Mouse (Mus musculus) hindbrain, embryonic 16.5 days (tissue): ENCODE data around the gene Cd247. TPM values are rescaled to one million over a fixed set of nuclear protein-coding genes. Genes with fewer than 3 reads are reported as not detected.

Experiments
- ATAC-seq: fragments of 200-750 bp; cut with Nextera tagmentation; 2 replicates; pipeline ENCODE4 v1.8.0; 2017; ENCODE audit warnings: moderate TSS enrichment, moderate library complexity
- H3K27ac ChIP-seq: fragments of 300-500 bp; sonication (generic); 2 replicates; pipeline ENCODE4 v1.5.1; 2014; ENCODE audit warnings: low read depth, mild to moderate bottlenecking, control low read depth, low read length, moderate library complexity
- H3K27me3 ChIP-seq: fragments of 300-500 bp; sonication (generic); replicated peaks from 2 replicates; pipeline ENCODE4 v1.6.1; 2014; ENCODE audit warnings: low read length; ENCODE audit not compliant: control insufficient read depth, insufficient read depth
- H3K36me3 ChIP-seq: fragments of 300-500 bp; sonication (generic); 2 replicates; pipeline ENCODE4 v1.6.1; 2014; ENCODE audit warnings: mild to moderate bottlenecking, low read length, moderate library complexity, mixed read lengths; ENCODE audit not compliant: control insufficient read depth, insufficient read depth
- H3K4me1 ChIP-seq: fragments of 300-500 bp; sonication (generic); 2 replicates; pipeline ENCODE4 v1.6.1; 2014; ENCODE audit warnings: low read depth, low read length; ENCODE audit not compliant: control insufficient read depth, insufficient read depth
- H3K4me2 ChIP-seq: fragments of 300-500 bp; sonication (generic); 2 replicates; pipeline ENCODE4 v1.6.1; 2014; ENCODE audit warnings: mild to moderate bottlenecking, low read length, control low read depth, moderate library complexity
- H3K4me3 ChIP-seq: fragments of 300-500 bp; sonication (generic); 2 replicates; pipeline ENCODE4 v1.5.1; 2014; ENCODE audit warnings: mild to moderate bottlenecking, low read length, control low read depth, moderate library complexity
- H3K9ac ChIP-seq: fragments of 300-500 bp; sonication (generic); 2 replicates; pipeline ENCODE4 v1.6.1; 2014; ENCODE audit warnings: low read depth, mild to moderate bottlenecking, control low read depth, low read length, moderate library complexity
- H3K9me3 ChIP-seq: fragments of 300-500 bp; sonication (generic); 2 replicates; pipeline ENCODE4 v1.6.1; 2014; ENCODE audit warnings: mild to moderate bottlenecking, low read length, moderate library complexity; ENCODE audit not compliant: control insufficient read depth
- WGBS: fragments of 180-500 bp; shearing (Covaris S2); extraction: QIAGEN DNeasy Blood & Tissue Kit; methylation state at CpG from one replicate; pipeline ENCODE4 v1.1.7; 2014; 5-methylcytosine and 5-hydroxymethylcytosine counted together
- polyA plus RNA-seq: library from polyadenylated mRNA; unstranded; fragments of >200 nt; fragmentation: Nextera tagmentation; extraction: Ambion mirVana; gene quantifications from 2 replicates; pipeline ENCODE4 v1.2.1, GENCODE M21; 2015

Cd247 gene
- polyA plus RNA-seq = 0.46 and 0.77 TPM in 2 replicates

DNA sequence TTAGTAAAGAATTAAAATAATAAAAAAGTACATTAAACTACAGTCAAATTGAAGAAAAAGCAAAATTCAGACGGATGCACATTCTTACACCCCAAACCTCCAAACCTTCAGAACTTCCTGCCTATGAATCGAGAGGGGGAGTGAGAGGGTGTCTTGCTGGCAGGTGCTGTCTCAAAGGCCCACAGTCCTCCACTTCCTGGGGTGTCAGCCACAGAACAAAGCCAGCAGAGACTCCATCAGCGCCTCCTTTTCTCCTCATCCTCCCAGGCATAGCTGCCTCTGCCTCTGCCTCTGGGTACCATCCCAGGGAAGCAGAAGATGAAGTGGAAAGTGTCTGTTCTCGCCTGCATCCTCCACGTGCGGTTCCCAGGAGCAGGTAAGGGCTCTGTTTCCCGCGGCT is at the start of gene Cd247:
Cd247 (plus strand) TSS at position 171 of the 400 bp plus-strand sequence.
- peaks cover 2% of the 10 kb centered on the region; the same call in 1 of the 2 replicates for H3K27me3 ChIP-seq
- ATAC-seq = no peak
- 68% methylated on average over 8 of the region's 8 CpGs for WGBS

DNA sequence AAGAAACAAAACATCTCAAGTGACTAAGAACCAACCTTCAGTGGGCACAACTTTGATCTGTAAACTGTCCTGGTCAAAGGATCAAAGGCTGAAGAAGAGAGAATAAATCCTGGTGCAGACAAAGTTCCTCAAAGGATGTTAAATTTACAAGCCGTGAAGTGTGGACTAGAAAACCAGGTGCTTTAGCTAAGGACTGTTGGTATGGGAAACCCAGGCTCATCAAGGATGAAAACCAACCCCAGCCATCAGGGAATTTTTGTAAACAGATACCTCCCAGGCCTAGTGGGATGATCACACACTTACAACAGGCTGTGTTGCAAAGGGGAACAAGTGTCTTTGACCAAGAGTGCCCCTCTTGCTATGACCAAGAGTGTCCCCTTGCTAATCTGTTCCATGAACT is 49.5 kb upstream of the Cd247 start:
- no peaks in the 10 kb centered on the region for H3K9me3 ChIP-seq
- 87% methylated on average over 1 of the region's 1 CpGs for WGBS

More for the DNA sequence above, at the start of gene Cd247:
- Histone ChIP-seq H3K4me1 (peaks cover 4% of the 10 kb centered on the region; the same call in 1 of the 2 replicates), H3K4me2 (no peak within 1 kb of the TSS), H3K36me3 (no peaks in the 10 kb centered on the region), H3K9me3 (no peaks in the 10 kb centered on the region), H3K9ac (no peak within 1 kb of the TSS), H3K27ac (no peak within 1 kb of the TSS), H3K4me3 (no peak within 1 kb of the TSS)

DNA sequence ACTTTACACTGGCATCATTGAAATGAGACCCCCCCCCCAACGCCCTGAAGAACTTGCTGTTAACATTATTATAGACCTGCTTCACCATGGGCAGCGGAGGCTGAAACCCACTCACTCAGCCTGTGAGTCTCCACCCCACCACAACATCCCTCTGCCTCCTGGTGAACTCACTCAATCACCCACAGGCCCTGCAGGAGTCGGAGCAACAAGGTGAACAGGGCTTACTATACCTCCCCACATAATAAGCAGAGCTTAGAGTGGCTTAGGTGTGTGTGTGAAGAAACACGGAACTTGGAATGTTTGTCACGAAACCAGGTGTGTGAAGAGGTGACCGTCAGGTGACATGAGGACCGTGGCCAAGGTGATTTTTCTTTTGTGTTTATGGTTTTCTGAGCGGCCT is 46.5 kb upstream of the Cd247 start:
- H3K27me3 ChIP-seq = no peaks in the 10 kb centered on the region
- 90% methylated on average over 8 of the region's 8 CpGs for WGBS
- ATAC-seq = no peak

More for the DNA sequence above, 49.5 kb upstream of the Cd247 start:
- H3K27me3 ChIP-seq = no peaks in the 10 kb centered on the region
- H3K4me1 ChIP-seq = no peaks in the 10 kb centered on the region
- no peak overlapping the region for H3K9ac ChIP-seq
- no peak overlapping the region for H3K27ac ChIP-seq
- H3K4me3 ChIP-seq = no peak overlapping the region
- H3K4me2 ChIP-seq = no peak overlapping the region
- H3K36me3 ChIP-seq = no peaks in the 10 kb centered on the region
- no peak for ATAC-seq

DNA sequence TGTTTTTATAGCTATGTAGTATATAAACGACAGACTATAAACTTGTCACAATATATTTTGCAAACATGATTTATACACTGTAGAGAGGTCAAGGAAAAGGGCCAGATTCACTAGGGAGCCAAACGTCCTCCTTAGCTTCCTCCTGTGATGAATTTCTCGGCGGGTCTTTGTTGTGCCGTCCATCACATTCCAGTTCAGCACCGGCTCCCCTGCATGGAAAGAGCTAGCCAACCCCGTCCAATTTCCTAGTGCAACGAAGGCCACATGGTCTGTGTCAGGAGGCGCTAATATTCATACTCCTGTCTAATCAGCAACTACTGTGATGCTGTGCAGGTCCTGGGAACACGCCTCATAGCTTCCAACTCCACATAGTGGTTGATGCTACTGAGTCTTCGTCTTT is 40.4 kb upstream of the Cd247 start:
- ATAC-seq = no peak
- no peaks in the 10 kb centered on the region for H3K9me3 ChIP-seq
- no peaks in the 10 kb centered on the region for H3K4me1 ChIP-seq
- no peak overlapping the region for H3K4me2 ChIP-seq
- H3K27me3 ChIP-seq = no peaks in the 10 kb centered on the region; the same call in 1 of the 2 replicates
- no peak overlapping the region for H3K27ac ChIP-seq
- H3K36me3 ChIP-seq = no peaks in the 10 kb centered on the region
- WGBS = 38% methylated on average over 11 of the region's 11 CpGs
- no peak overlapping the region for H3K9ac ChIP-seq
- H3K4me3 ChIP-seq = no peak overlapping the region

More for the DNA sequence above, 46.5 kb upstream of the Cd247 start:
- no peak overlapping the region for H3K4me3 ChIP-seq
- H3K27ac ChIP-seq = no peak overlapping the region
- no peaks in the 10 kb centered on the region for H3K36me3 ChIP-seq
- no peak overlapping the region for H3K9ac ChIP-seq
- H3K9me3 ChIP-seq = no peaks in the 10 kb centered on the region
- no peak overlapping the region for H3K4me2 ChIP-seq
- H3K4me1 ChIP-seq = no peaks in the 10 kb centered on the region

DNA sequence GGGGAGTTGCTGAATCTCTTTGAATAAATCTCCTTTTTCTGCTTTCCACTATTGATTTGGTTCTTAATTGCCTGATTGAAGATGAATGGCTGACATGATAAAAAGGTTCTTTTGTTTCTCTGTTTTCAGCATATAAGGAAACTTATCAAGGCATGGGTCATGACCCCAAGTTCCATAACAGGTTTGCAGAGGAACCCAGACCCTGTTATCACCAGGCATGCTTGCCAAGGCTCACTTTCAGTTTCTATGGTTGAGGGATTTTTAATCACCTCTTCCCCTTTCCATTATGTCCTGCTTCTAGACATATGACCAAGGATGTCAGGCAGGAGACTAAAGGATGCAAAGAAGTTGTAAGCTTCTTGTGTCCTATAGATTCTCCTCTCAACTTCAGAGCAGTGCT is 37.3 kb upstream of the Cd247 start:
- H3K9ac ChIP-seq = no peak overlapping the region
- H3K27ac ChIP-seq = no peak overlapping the region
- no peak overlapping the region for H3K4me3 ChIP-seq
- H3K36me3 ChIP-seq = no peaks in the 10 kb centered on the region
- H3K9me3 ChIP-seq = no peaks in the 10 kb centered on the region
- no peaks in the 10 kb centered on the region; the same call in 1 of the 2 replicates for H3K27me3 ChIP-seq
- ATAC-seq = no peak
- H3K4me2 ChIP-seq = no peak overlapping the region
- no peaks in the 10 kb centered on the region for H3K4me1 ChIP-seq

DNA sequence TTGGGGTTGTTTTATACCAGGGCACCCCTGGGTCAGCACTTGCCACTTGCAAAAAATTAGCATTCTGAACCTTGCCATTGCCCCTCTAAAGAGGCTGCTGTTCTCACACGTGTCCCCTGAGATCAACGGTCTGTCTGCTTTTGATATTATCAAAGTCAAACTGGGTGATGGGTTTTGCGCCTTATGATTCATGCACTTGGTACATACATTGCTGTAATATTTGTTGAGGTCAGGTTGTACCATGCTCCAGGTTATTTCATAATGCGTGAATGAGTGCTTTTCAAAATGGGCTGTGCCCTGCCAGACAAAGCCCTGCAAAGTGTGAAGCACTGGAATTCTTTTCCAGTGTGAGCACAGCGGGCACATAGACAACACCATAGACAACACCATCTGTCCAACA is 36.6 kb upstream of the Cd247 start:
- no peaks in the 10 kb centered on the region; the same call in 1 of the 2 replicates for H3K27me3 ChIP-seq
- H3K4me1 ChIP-seq = no peaks in the 10 kb centered on the region
- no peak for ATAC-seq
- no peak overlapping the region for H3K4me2 ChIP-seq
- 81% methylated on average over 5 of the region's 5 CpGs for WGBS
- H3K36me3 ChIP-seq = no peaks in the 10 kb centered on the region
- no peaks in the 10 kb centered on the region for H3K9me3 ChIP-seq
- no peak overlapping the region for H3K9ac ChIP-seq
- no peak overlapping the region for H3K27ac ChIP-seq
- no peak overlapping the region for H3K4me3 ChIP-seq

DNA sequence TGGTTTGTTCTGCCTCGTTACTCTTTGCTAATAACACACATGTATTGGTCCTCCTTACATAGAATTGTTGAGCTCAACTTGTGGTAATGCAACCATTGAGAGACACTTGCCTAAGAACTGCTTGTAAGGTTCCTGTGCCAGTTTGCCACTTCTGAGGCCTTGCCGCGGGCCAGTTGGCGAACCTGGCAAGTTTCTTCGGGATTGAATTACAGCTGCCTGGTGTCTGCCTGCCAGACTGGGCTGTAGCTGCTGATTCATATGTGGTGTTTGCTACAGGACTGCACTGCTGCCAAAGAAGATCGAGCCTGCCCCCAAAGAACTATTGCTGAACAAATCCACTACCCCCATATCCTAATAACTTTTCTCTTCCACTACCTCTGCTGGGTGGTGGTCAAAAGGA is 34.3 kb upstream of the Cd247 start:
- Histone ChIP-seq H3K9ac (no peak overlapping the region), H3K27ac (no peak overlapping the region), H3K4me3 (no peak overlapping the region), H3K4me2 (no peak overlapping the region), H3K9me3 (no peaks in the 10 kb centered on the region), H3K27me3 (no peaks in the 10 kb centered on the region; the same call in 1 of the 2 replicates), H3K4me1 (no peaks in the 10 kb centered on the region), H3K36me3 (no peaks in the 10 kb centered on the region)
- 81% methylated on average over 6 of the region's 6 CpGs for WGBS
- ATAC-seq = no peak

DNA sequence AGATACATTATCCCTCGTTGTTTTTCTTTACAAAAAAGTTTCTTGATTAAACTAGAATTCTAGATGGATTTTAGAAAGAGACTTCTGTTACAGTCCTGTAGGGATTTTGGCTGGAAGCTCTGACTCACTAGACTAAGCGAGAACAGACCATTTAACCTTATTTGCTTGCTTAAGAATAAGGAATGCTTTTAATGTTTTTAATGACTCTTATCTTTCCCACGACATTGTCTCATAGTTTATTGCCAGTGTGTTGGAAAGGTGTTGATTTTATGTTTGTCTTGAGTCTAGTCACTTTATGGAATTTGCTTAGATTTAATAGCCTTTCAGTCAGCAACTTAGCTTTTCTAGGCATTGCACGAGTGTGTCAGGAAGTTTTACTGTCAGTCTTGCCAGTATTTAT is 33.3 kb upstream of the Cd247 start:
- no peaks in the 10 kb centered on the region for H3K9me3 ChIP-seq
- no peak for ATAC-seq

DNA sequence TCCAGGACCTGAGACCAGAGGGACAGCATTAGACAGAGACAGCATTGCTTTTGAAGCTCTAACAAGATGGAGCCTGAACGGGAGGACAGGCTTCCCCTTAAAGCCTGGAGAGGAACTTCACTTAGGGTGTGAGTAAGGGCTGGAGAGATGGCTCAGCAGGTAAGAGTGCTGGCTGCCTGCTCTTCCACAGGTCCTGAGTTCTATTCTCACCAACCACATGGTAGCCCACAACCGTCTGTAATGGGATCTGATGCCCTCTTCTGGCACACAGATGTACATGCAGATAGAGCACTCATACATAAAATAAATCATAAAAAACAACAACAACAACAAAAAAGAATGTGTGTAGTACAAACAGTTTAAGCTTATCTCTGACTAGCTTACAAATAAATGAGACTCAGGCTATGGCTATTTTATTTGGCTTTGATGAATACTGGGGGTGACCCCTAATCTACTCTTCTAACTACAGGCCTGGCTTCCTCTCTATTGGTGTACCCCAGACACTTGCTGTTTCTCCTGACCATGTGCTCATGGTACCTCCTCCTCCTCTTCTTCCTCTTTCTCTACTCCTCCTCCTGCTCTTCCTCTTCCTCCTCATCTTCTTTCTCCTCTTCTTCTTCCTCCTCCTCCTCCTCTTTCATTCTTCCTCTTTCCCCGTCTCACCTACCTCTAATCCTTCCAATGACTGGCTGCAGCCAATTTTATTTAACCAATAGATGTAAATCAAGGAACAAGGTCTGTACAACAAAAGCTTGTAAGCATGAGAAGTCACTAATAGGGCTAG is 26.8 kb upstream of the Cd247 start:
- ATAC-seq = no peak
- peaks cover 6% of the 10 kb centered on the region for H3K27me3 ChIP-seq
- H3K4me2 ChIP-seq = no peak overlapping the region
- no peak overlapping the region for H3K27ac ChIP-seq
- WGBS = 79% methylated on average over 3 of the region's 3 CpGs
- H3K36me3 ChIP-seq = no peaks in the 10 kb centered on the region
- no peak overlapping the region for H3K4me3 ChIP-seq
- H3K9ac ChIP-seq = no peak overlapping the region
- H3K9me3 ChIP-seq = no peaks in the 10 kb centered on the region
- peaks cover 9% of the 10 kb centered on the region for H3K4me1 ChIP-seq

More for the DNA sequence above, 33.3 kb upstream of the Cd247 start:
- no peaks in the 10 kb centered on the region for H3K36me3 ChIP-seq
- H3K9ac ChIP-seq = no peak overlapping the region
- no peaks in the 10 kb centered on the region; the same call in 1 of the 2 replicates for H3K27me3 ChIP-seq
- H3K4me2 ChIP-seq = no peak overlapping the region
- 68% methylated on average over 4 of the region's 4 CpGs for WGBS
- H3K27ac ChIP-seq = no peak overlapping the region
- no peaks in the 10 kb centered on the region for H3K4me1 ChIP-seq
- no peak overlapping the region for H3K4me3 ChIP-seq
